Mouse (Mus musculus): ENCODE data around the gene Cxcl9.

GRCm38 (mm10) chr5:92370891-92371290 is 43.0 kb upstream of the Cxcl9 start:
- TF ChIP-seq CTCF (IDR thresholded peaks at IDR 0.05; ENCODE audit: borderline replicate concordance, control insufficient read depth, extremely low read depth, insufficient read depth, low read length, poor library complexity) (no peak), POLR2A (IDR thresholded peaks at IDR 0.05; ENCODE audit: control insufficient read depth, extremely low read depth, insufficient read depth, low read length, poor library complexity) (no peak)
